Mouse (Mus musculus): Measurements from ENCODE around the gene Bmp3. TPM values are rescaled to one million over a fixed set of nuclear protein-coding genes. Genes with fewer than 3 reads are reported as not detected.
A peak's percentile ranks its signal among the peaks of the same experiment; 100 is the strongest.

Bmp3 gene
- under 1 TPM; 0.53 to 0.96 TPM for total RNA-seq (2021)
- long read RNA-seq, experiment 1, full-length matches to known transcripts: 1 of 1 reads
- long read RNA-seq, experiment 1, partial matches to known transcripts: 0 of 1 reads
- long read RNA-seq, experiment 1, other reads (novel, unspliced or antisense): 0 of 1 reads
- long read RNA-seq, experiment 2: 0 reads

DNA sequence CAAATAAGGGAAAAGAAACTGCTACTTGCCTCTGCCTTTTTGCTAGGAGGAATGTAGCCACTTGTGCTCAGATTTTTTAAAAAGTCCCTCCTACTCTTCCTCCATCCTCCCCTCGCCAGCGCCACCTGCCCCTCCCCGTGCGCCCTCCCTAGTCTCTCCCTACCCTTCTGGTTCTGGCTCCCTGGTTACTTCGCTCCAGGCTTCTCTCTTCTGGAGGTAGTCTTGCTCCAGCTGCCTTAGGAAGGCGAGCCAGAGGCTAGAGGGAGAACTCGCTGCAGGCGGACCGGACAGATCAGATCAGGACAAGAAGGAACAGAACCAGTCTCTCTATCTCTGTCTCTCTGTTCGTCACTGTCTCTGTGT lies at the start of gene Bmp3:
TSS of gene Bmp3 (plus strand) at position 152 of the 363 bp plus-strand sequence.
- no peak for DNase-seq (ENCODE audit: low spot score in 2 of 2)

DNA sequence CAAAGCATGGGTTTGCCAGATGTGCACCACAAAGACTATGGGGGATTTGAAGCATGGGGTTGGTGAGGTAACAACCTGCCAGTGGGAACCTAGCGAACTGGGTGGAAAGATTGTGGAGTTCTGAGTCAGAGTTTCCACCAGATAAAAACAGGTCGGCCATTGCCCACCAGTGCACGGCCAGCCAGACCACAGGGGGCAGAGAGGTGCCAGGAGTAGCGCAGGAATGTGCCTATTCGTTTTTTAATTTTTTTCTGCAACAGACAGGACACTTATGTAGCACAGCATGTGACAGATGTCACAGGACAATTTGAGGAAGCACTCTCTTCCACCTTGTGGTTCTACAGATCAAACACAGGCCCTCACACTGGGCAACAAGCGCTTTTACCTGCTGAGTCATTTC lies 49.5 kb upstream of the Bmp3 start:
- DNase-seq (ENCODE audit: low spot score in 2 of 2): no peak

DNA sequence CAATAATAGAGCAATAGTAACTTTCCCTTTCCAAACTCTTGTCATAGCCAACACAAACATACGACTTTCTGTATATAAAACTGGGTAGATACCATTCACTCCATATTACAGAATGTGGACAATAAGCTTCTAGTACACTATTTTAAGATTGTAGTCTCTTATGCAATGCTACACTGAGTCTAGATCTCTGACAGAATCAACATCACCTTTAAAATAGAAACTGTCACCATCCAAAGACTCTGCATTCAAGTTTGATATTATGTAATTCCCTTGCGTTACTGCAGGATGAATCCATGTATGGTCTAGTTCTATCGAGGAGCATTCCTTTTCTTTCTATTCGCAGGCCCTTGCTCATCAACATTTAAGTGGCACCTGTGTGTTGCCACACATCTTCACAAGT lies 47.7 kb upstream of the Bmp3 start:
- no peak for DNase-seq (ENCODE audit: low spot score in 2 of 2)

DNA sequence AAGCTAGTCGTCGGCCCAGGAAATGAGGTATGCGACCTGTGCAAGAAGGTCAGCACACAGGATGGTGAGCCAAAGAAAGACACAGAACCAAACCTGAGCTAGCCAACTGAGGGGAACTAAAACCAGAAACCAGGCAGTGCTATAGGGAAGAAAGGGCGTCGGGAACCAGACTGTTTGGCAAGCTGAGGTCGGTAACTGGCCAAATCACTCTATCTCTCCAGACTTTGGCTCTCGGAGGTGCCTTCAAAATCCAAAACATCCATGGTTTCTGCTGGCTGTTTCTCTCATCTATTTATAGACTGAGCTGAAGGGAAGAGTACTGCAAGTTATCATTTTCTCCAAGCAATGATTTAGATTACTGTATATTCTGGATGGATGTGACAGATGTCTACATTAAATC lies 47.2 kb upstream of the Bmp3 start:
- no peak for DNase-seq (ENCODE audit: low spot score in 2 of 2)

DNA sequence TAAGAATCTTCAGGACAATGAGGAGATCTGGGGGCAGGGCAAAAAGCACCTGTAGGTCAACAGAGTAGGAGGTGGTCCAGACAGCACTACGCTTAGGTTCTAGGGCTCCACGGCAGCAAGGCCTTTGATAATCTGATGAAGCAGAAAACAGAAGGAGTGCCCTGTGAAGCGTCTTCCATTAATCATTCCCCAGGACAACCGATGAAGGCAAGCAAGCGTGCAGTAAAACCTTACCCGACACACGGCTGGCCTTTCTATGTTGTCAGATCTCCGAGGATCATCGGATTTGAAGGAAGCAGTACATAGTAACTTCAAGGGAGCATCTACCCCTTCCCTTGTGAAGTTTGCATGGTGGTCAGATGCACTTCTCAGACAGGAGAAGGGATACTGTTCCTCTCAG lies 46.3 kb upstream of the Bmp3 start:
- no peak for DNase-seq (ENCODE audit: low spot score in 2 of 2)

DNA sequence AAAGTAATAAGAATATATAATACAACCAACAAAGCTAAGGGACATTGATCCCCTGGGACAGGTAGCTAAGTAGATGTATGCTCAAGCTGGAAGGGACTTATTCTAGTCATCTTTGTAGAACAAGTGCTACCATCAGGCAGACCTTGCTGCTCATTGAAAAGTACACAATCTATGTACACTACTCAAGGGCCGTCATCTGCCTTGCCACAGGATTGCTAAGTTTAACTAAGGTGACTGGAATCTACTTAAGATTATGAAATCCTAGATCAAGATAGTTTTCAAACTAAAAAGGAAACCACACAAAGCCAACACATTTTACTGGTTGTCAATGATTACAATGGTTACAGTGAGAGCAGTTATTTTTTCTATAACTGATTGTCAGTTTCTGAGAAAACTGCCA lies 41.8 kb upstream of the Bmp3 start:
- DNase-seq (ENCODE audit: low spot score in 2 of 2): no peak

DNA sequence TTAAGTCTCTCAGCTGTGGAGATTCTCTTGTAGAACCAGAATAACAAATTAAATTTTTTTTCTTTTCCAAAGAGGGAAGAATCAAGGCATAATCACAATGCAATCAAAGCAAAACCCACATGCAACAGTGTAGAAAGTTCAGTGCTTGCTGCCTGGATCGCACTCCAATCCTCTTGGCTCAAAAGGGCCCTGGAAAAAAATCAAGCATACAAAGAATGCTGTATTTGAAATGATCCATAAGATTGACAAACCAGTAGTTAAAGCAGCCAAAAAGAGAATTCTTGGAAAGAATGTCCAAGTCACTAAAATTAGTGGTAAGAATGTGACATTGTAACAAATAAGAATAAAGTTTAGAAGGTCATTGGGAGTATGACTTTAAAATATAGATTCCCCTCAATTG lies 38.9 kb upstream of the Bmp3 start:
- DNase-seq (ENCODE audit: low spot score in 2 of 2): no peak

DNA sequence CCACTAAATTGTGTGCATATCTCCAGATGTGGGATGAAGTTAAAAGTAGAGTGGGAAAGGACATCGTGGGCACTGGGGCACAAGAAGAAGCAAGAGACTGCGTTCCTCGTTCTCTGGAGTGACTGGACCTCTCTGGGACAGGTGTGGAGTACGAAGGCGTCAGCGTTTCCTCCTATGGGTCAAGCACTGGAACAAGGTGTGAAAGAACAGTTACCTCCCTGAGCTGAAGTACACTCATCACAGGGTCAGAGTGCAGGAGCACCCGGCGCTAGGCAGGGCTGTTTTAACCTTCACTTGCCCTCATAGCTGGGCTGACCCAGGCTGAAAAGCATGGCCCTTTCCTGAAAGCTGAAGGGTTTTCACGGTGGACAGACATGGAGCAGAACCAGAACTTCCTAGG lies 20.5 kb upstream of the Bmp3 start:
- DNase-seq (ENCODE audit: low spot score in 2 of 2): no peak

DNA sequence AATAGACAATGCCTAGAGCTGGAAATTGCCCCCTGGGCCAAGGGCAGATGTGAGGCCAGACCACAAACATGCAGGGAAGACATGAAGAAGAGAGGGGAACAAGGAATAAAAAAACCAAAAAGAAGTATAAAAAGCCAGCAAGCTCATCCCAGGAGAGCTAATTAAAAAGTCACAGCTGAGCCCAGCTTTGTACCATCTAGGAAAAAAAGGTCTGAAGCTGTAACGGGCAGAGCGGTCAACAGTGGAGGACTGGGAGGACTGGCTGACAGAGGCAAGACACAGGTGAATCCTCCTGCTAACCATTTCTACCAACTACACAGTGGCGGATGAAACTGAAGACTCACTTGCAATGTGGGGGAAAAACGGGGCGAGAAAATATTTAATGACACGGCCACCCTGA lies 19.9 kb upstream of the Bmp3 start:
- DNase-seq (ENCODE audit: low spot score in 2 of 2): no peak

DNA sequence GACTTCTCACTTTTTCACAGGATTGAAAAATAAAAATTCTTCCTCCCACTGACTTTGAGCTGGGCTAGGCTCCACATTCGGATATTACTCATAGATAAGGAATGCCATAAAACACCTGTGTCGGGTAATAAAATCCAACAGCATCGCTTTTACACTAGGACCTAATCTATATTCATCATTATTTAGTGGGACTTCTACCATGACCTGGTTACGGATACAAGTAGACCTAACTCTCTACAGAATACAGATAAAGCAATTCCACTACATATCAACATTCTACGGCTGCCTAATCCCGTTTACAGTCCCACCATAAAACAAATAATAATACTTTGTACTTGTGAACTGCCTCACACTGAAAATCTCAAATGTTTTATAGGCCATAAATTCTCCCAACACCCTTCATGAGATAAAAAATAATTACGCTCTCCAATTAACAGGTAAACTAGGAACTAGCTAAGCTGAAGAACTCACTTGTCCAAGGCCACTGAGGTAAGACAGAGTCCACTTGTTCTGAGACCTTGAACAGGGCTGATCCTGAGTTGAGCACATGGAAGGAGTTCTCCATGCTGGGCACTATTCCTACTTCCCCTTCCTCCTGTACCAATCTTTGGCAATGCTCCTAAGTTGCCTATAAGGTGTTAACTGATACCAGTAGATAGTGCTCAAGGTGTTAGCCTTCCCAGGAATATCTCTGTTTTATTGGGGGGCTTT lies 11.5 kb upstream of the Bmp3 start:
- DNase-seq (ENCODE audit: low spot score in 2 of 2): no peak

DNA sequence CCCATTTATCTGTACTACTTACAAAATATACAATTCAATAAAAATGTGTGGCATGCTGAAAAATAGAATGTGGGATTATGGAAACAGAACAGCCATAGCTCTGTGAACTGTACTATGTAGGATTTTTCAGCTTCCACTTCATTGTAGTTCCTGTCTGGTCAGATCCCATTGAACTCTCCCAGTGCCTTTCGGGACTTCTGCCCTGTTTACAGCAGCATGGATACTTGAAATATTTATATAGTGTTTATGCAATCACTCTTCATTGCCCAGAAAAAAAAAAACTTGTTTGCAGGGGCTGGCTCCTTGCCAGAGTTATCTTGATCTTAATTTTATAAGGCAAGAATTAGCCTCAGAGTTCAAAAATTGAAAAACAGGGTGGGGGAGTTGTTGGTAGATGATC lies 9.6 kb upstream of the Bmp3 start:
- no peak for DNase-seq (ENCODE audit: low spot score in 2 of 2)

DNA sequence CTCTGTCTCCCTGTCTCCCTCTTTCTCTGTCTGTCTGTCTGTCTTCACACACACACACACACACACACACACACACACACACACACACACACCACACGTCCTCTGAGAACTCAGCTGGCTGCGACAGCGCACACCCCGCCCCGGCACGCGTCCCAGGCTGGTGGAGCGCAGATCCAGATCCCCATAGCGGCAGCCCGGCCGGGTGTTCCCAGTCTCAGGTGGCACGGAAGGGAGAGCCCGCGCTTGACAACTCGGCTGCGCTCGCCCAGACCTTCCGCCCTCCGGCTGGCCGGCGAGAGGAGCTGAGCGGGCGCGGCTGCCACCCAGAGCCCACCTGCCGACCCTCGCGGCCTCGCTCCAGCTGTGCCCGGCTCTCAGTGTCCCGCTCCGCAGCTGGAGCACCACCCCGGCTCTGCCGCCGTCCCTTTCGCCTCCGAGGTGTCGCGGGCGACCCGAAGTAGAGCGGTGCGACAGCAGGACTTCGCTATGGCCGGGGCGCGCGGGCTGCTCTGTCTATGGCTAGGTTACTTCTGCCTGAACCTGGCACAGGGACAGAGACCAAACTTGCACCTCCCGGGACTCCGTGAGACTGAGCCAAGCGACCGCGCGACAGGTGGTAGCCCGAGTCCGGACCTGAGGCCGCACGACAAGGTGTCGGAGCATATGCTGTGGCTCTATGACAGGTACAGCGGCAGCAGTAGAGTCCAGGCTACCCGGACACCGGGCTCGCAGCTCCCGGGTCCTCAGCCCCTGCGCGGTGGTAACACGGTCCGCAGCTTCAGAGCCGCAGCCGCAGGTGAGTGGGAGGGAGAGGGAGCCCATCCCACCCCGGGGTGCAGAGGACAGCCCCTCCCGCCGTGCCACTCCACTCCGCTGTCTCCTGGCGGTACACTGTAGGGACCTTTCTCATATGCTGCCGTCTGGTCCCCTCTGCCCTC lies 681 bp downstream of the Bmp3 start:
- DNase-seq (ENCODE audit: low spot score in 2 of 2): peak in 1 of 2 experiments; percentile 2

DNA sequence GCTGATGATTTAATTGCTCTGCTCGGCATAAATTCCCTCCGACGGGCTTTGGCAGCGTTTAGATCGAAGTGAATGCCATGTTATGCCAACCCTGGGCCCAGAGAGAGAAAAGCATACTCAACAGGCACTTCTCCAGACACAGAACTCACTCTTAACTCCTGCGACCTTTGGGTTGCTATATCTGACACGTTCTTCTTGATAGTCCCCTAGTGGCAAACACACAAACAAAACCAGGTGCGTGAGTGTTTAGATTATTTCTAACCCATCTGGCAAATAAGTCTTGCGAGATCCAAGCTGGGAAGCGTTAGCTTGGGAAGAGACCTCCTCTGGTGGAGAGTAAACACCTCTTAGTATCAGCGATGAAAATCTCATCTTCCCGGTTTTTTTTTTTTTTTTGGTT lies 1.5 kb downstream of the Bmp3 start:
- no peak for DNase-seq (ENCODE audit: low spot score in 2 of 2)

DNA sequence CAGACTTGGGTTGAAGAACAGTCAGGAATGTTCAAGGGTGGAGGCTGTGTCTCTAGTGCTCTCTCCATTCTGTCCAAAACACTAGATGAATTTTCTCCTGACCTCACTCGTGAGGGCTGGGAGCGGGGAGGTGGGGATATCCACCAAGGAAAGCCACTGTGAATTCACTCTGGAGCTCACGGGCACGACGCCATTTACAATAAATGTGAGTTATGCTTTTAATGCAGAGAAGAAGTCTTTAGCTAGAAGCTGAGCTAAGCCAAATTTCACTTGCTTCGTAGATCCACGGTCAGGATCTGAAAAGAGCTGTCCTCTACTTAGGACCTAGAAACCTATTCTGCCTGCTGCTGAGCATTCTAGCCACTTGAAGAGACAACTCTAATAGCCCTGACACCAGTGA lies 2.1 kb downstream of the Bmp3 start:
- DNase-seq (ENCODE audit: low spot score in 2 of 2): no peak

DNA sequence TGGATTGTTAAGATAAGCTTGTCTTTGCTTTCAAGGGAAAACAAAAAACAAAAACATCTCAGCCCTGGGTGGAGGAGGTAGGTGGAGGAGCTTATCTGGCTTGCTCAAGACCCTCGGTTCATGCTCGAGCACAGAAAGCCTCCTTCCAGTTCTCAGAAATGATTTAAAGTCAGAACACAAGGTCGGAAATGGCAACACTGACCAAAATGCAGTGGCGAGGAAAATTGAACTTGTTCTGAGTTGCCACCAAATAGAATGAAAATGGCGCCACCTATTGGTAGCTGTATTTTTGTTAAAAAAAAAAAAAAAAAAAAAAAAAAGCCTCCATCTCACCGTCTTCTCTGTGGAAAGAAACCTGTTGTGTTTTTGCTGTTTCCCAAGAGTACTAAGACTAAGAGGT lies 9.7 kb downstream of the Bmp3 start:
- no peak for DNase-seq (ENCODE audit: low spot score in 2 of 2)

DNA sequence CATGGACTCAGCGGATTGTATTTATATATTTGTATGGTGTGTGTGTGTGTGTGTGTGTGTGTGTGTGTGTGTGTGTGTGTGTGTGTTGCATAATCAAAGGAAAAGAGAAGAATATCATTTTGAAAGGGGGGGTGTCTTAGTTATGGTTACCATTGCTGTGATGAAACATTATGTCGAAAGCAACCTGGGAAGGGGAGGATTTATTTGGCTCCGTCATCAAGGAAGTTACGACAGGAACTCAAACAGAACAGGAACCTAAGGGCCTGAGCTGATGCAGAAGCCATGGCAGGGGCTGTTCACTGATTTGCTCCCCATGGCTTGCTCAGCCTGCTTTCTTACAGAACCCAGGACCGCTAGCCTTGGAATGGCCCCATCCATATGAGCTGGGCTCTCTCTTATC lies 10.9 kb downstream of the Bmp3 start:
- no peak for DNase-seq (ENCODE audit: low spot score in 2 of 2)

DNA sequence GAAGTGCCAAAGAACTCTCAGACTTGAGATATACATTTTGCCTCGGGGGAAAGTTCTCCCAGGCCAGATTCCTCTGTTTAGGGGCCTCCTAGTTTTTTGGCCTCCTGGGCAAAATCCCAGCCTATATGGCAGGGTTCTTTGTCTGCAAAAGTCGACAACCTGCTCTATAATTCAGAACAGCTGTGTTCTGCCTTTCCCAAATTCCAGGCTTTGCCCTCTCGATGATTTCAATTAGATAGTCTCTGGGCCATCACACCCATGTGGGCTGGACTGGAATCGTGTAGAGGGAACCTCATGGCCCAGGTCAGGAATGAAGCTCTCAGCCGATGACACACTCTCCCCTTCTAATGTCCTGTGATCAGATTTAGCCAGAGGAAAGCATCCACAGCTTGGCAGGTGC lies 21.8 kb downstream of the Bmp3 start:
- DNase-seq (ENCODE audit: low spot score in 2 of 2): no peak

DNA sequence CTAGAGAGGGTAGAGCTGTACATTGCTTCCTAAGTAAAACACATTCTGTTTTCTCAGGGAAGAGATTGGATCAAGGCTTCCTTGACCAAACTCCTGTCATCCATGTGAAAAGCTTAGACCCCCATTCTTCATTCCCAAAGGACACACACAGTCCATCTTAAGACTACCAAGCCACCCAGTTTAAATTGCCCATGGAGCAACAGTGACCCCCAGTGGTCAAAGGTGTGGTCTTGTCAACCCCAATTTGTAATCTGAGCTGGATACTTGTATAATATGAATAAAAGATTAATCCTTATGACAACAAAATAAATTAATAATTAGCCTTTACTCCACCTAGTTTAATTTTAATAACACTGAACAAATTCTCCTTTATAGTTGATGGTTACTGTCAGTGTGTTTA lies 24.7 kb downstream of the Bmp3 start:
- DNase-seq (ENCODE audit: low spot score in 2 of 2): peak; percentile 28 to 41

DNA sequence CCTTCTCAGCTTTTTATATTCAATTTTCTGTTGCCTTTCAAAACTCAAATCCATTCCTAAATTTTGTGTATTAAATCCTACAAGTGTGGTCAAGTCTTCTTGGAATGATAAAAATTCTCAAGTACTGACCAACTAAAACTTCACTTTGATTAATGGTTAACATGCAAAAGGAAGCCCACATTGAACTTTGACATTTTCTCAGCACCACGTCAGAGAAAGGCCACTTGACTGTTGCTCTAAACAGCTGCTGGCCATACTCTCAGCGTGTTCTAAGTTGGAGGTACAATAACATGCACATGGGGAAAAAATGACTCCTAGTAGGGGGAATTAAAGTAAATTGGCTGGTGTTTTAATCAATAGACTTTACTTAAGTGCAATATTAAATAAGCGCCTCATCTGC lies 27.9 kb downstream of the Bmp3 start:
- DNase-seq (ENCODE audit: low spot score in 2 of 2): no peak

DNA sequence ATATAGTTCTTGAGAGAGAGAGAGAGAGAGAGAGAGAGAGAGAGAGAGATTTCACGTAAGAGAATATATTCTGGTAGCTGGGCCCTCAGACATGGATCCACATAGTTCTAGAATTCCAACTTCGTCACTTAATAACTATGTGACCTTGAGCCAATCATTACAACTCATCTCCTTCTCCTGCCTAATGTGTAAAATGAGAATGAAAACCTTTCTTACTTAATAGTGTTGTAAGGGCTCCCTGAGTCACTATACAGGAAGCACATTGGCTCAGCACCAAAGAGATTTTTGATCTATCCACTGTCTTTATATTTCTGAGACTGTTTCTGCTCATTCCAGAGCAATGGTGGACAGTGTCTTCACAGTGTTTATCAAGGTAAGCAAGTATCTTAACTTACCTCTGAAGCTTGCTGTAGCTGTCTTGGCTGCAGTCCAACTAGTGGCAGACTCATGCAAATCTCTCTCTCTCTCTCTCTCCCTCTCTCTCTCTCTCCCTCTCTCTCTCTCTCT lies 36.4 kb downstream of the Bmp3 start:
- DNase-seq (ENCODE audit: low spot score in 2 of 2): no peak

DNA sequence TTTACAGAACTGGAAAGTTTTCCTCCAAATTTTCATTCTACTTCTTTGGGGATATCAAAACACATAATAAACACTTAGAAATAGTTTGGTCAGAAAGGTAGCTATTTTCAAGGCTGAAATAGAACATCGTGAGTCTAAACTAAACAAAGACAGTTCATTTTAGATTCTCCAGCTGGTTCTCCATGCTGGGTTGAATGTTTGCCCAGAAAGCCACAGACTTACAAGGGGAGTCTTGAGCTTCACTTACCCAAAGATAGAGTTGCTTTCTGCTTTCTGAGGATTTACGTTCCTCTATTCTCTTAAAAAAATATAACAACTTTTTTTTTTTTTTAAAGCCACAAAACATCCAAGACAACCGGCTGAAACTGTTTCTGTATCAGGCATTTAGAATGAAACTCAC lies 40.1 kb downstream of the Bmp3 start:
- no peak for DNase-seq (ENCODE audit: low spot score in 2 of 2)

DNA sequence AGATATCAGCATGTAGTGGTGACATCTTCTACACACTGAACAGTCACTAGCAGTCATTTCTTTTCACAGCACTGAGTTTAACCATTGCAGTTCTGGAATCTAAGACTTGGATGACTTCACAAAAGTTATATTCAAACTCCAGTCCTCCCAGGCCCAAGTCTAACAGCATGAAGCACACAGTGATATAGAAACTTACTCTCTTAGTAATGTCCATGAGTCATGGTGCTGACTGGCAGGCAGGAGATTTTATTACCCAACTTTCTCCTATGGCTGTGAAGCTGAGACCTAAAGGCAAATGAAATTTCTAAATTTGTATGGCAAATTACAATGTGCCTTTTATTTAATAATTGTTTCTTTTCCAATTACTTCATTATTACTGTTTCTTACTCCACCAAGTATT lies 43.7 kb downstream of the Bmp3 start:
- no peak for DNase-seq (ENCODE audit: low spot score in 2 of 2)
